Mouse (Mus musculus): ENCODE measurements around the gene Zfp422. TPM values are rescaled to one million over a fixed set of nuclear protein-coding genes. Genes with fewer than 3 reads are reported as not detected.
A peak's percentile ranks its signal among the peaks of the same experiment; 100 is the strongest.

Gene Zfp422
- polyA plus RNA-seq, 1 experiment = 31.5 TPM

GRCm38 (mm10) chr6:116668682-116669470 is 40.1 kb upstream of the Zfp422 start:
- H3K4me1 ChIP-seq (ENCODE audit: control insufficient read depth, insufficient read depth, low read length) = peaks cover 47% of the 10 kb centered on the region
- TF ChIP-seq POLR2A (IDR thresholded peaks at IDR 0.05; ENCODE audit: borderline replicate concordance, low read depth, low read length) (0 out of 2 replicates have a peak, but pooled peaks have one; percentile 35), CTCF (IDR thresholded peaks at IDR 0.05; ENCODE audit: low read depth, low read length) (no peak)
- H3K27ac ChIP-seq (ENCODE audit: insufficient read depth, low read depth, low read length) = peak overlapping the region; percentile 96
- H3K4me3 ChIP-seq (ENCODE audit: insufficient read depth, low read length) = peak overlapping the region; percentile 81

GRCm38 (mm10) chr6:116667382-116667781 is 38.6 kb upstream of the Zfp422 start:
- Histone ChIP-seq H3K4me1 (ENCODE audit: control insufficient read depth, insufficient read depth, low read length) (peaks cover 61% of the 10 kb centered on the region), H3K4me3 (ENCODE audit: insufficient read depth, low read length) (no peak overlapping the region), H3K27ac (ENCODE audit: insufficient read depth, low read depth, low read length) (peak overlapping the region; percentile 94)
- no peak for TF ChIP-seq POLR2A (IDR thresholded peaks at IDR 0.05; ENCODE audit: borderline replicate concordance, low read depth, low read length)
- no peak for TF ChIP-seq CTCF (IDR thresholded peaks at IDR 0.05; ENCODE audit: low read depth, low read length)

GRCm38 (mm10) chr6:116666892-116667291 is 38.1 kb upstream of the Zfp422 start:
- Histone ChIP-seq H3K27ac (ENCODE audit: insufficient read depth, low read depth, low read length) (peak overlapping the region; percentile 94), H3K4me1 (ENCODE audit: control insufficient read depth, insufficient read depth, low read length) (peaks cover 64% of the 10 kb centered on the region), H3K4me3 (ENCODE audit: insufficient read depth, low read length) (no peak overlapping the region)
- no peak for TF ChIP-seq POLR2A (IDR thresholded peaks at IDR 0.05; ENCODE audit: borderline replicate concordance, low read depth, low read length)
- no peak for TF ChIP-seq CTCF (IDR thresholded peaks at IDR 0.05; ENCODE audit: low read depth, low read length)

GRCm38 (mm10) chr6:116666085-116666750 is 37.4 kb upstream of the Zfp422 start:
- H3K27ac ChIP-seq (ENCODE audit: insufficient read depth, low read depth, low read length) = peak overlapping the region; percentile 94
- H3K4me1 ChIP-seq (ENCODE audit: control insufficient read depth, insufficient read depth, low read length) = peaks cover 64% of the 10 kb centered on the region
- no peak for TF ChIP-seq CTCF (IDR thresholded peaks at IDR 0.05; ENCODE audit: low read depth, low read length)
- peak overlapping the region; percentile 43 for H3K4me3 ChIP-seq (ENCODE audit: insufficient read depth, low read length)

- Histone ChIP-seq H3K27ac (ENCODE audit: insufficient read depth, low read depth, low read length) (peak overlapping the region; percentile 94), H3K4me3 (ENCODE audit: insufficient read depth, low read length) (peak overlapping the region; percentile 22), H3K4me1 (ENCODE audit: control insufficient read depth, insufficient read depth, low read length) (peaks cover 60% of the 10 kb centered on the region)
- TF ChIP-seq CTCF (IDR thresholded peaks at IDR 0.05; ENCODE audit: low read depth, low read length) = no peak
- no peak for TF ChIP-seq POLR2A (IDR thresholded peaks at IDR 0.05; ENCODE audit: borderline replicate concordance, low read depth, low read length)
Measured at GRCm38 (mm10) chr6:116664830-116665229, 36.0 kb upstream of the Zfp422 start.

GRCm38 (mm10) chr6:116664031-116664430 is 35.2 kb upstream of the Zfp422 start:
- H3K4me3 ChIP-seq (ENCODE audit: insufficient read depth, low read length) = peak overlapping the region; percentile 22
- TF ChIP-seq POLR2A (IDR thresholded peaks at IDR 0.05; ENCODE audit: borderline replicate concordance, low read depth, low read length) (no peak), CTCF (IDR thresholded peaks at IDR 0.05; ENCODE audit: low read depth, low read length) (no peak)
- peaks cover 54% of the 10 kb centered on the region for H3K4me1 ChIP-seq (ENCODE audit: control insufficient read depth, insufficient read depth, low read length)
- peak overlapping the region; percentile 94 for H3K27ac ChIP-seq (ENCODE audit: insufficient read depth, low read depth, low read length)

GRCm38 (mm10) chr6:116663364-116663763 is 34.6 kb upstream of the Zfp422 start:
- no peak overlapping the region for H3K4me3 ChIP-seq (ENCODE audit: insufficient read depth, low read length)
- peak overlapping the region; percentile 67 for H3K27ac ChIP-seq (ENCODE audit: insufficient read depth, low read depth, low read length)
- H3K4me1 ChIP-seq (ENCODE audit: control insufficient read depth, insufficient read depth, low read length) = peaks cover 48% of the 10 kb centered on the region
- TF ChIP-seq POLR2A (IDR thresholded peaks at IDR 0.05; ENCODE audit: borderline replicate concordance, low read depth, low read length) (no peak), CTCF (IDR thresholded peaks at IDR 0.05; ENCODE audit: low read depth, low read length) (no peak)

GRCm38 (mm10) chr6:116653684-116654454 is 25.1 kb upstream of the Zfp422 start:
- Histone ChIP-seq H3K4me1 (ENCODE audit: control insufficient read depth, insufficient read depth, low read length) (peaks cover 11% of the 10 kb centered on the region), H3K27ac (ENCODE audit: insufficient read depth, low read depth, low read length) (no peak overlapping the region)

GRCm38 (mm10) chr6:116653191-116653590 is 24.4 kb upstream of the Zfp422 start:
- TF ChIP-seq POLR2A (IDR thresholded peaks at IDR 0.05; ENCODE audit: borderline replicate concordance, low read depth, low read length) (no peak), CTCF (IDR thresholded peaks at IDR 0.05; ENCODE audit: low read depth, low read length) (no peak)
- Histone ChIP-seq H3K27ac (ENCODE audit: insufficient read depth, low read depth, low read length) (no peak overlapping the region), H3K4me3 (ENCODE audit: insufficient read depth, low read length) (no peak overlapping the region), H3K4me1 (ENCODE audit: control insufficient read depth, insufficient read depth, low read length) (peaks cover 11% of the 10 kb centered on the region)

More at GRCm38 (mm10) chr6:116653684-116654454, 25.1 kb upstream of the Zfp422 start:
- H3K4me3 ChIP-seq (ENCODE audit: insufficient read depth, low read length) = no peak overlapping the region
- TF ChIP-seq CTCF (IDR thresholded peaks at IDR 0.05; ENCODE audit: low read depth, low read length) (no peak), POLR2A (IDR thresholded peaks at IDR 0.05; ENCODE audit: borderline replicate concordance, low read depth, low read length) (no peak)
